Mouse (Mus musculus): ENCODE results near the gene Dot1l.

DNA sequence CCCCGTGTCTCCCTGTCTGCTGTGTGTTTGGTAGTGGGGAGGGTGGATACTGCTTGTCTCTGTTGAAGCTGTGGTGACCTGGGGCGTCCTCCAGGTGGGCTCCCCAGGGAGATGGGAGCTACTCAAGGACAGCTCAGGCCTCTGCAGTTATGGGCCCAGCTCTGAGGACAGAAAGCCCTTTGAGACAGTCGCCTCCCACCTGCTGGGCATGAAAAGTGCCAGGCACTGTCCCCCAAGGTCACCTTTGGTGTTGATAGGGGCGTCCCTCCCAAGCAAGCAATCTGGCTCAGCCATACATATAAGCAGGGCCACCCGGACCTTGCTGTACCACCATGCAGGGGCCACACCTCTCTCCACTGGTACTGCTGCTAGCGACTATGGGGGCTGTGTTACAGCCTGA, 49.9 kb downstream of the Dot1l start, which contains the start of gene Amh:
- TF ChIP-seq POLR2A (IDR thresholded peaks at IDR 0.05; ENCODE audit: low read depth, low read length) (no peak), CTCF (IDR thresholded peaks at IDR 0.05; ENCODE audit: borderline replicate concordance, insufficient read depth, low read length) (no peak)

Data from embryonic fibroblast, embryonic 13.5 days (primary cell).